Mouse (Mus musculus): ENCODE measurements around the gene 2300003K06Rik.
"Not testable (repeated sequence)": the region's sequence is repeated elsewhere in the genome, so short reads cannot be mapped to it uniquely, and the experiment has no call there.

2300003K06Rik gene

GRCm38 (mm10) chr11:99837966-99838365 lies at the start of gene 2300003K06Rik:
Gene 2300003K06Rik (minus strand): TSS chr11:99838066.
- DNase-seq (ENCODE audit: low read depth, low spot score): no peak

- DNase-seq (ENCODE audit: low read depth, low spot score): not testable (repeated sequence)
Measured at GRCm38 (mm10) chr11:99878887-99879286, 41.0 kb upstream of the 2300003K06Rik start, which contains the start of gene Gm11567. Gene Gm11567 (plus strand): TSS chr11:99879187.

GRCm38 (mm10) chr11:99873089-99873488 lies 35.2 kb upstream of the 2300003K06Rik start, which contains the start of gene Krtap9-1:
Gene Krtap9-1 (plus strand): TSS chr11:99873389.
- DNase-seq (ENCODE audit: low read depth, low spot score): not testable (repeated sequence)

GRCm38 (mm10) chr11:99864176-99864575 lies 26.3 kb upstream of the 2300003K06Rik start, which contains the start of gene Gm11559:
Gene Gm11559 (plus strand): TSS chr11:99864476.
- DNase-seq (ENCODE audit: low read depth, low spot score): not testable (repeated sequence)

- DNase-seq (ENCODE audit: low read depth, low spot score): peak; percentile 78
Measured at GRCm38 (mm10) chr11:99858761-99859160, 20.9 kb upstream of the 2300003K06Rik start.

GRCm38 (mm10) chr11:99857617-99858016 lies 19.8 kb upstream of the 2300003K06Rik start, which contains the start of gene Gm11568:
Gene Gm11568 (plus strand): TSS chr11:99857917.
- no peak for DNase-seq (ENCODE audit: low read depth, low spot score)

GRCm38 (mm10) chr11:99854121-99854520 lies 16.3 kb upstream of the 2300003K06Rik start:
- peak; percentile 12 for DNase-seq (ENCODE audit: low read depth, low spot score)

- peak; percentile 36 for DNase-seq (ENCODE audit: low read depth, low spot score)
Measured at GRCm38 (mm10) chr11:99851508-99851907, 13.6 kb upstream of the 2300003K06Rik start, which contains the start of gene Krtap4-16. Gene Krtap4-16 (minus strand): TSS chr11:99851608.

GRCm38 (mm10) chr11:99846746-99847145 lies 8.9 kb upstream of the 2300003K06Rik start:
- no peak for DNase-seq (ENCODE audit: low read depth, low spot score)

- no peak for DNase-seq (ENCODE audit: low read depth, low spot score)
Measured at GRCm38 (mm10) chr11:99842185-99842584, 4.3 kb upstream of the 2300003K06Rik start.

GRCm38 (mm10) chr11:99815566-99815965 lies 22.3 kb downstream of the 2300003K06Rik start, which contains the start of gene Gm11564:
Gene Gm11564 (minus strand): TSS chr11:99815666.
- DNase-seq (ENCODE audit: low read depth, low spot score): not testable (repeated sequence)

GRCm38 (mm10) chr11:99809792-99810191 lies 28.1 kb downstream of the 2300003K06Rik start, which contains the start of gene Krtap4-13:
Gene Krtap4-13 (minus strand): TSS chr11:99809892.
- not testable (repeated sequence) for DNase-seq (ENCODE audit: low read depth, low spot score)

GRCm38 (mm10) chr11:99804346-99804745 lies 33.5 kb downstream of the 2300003K06Rik start, which contains the start of gene Gm11554:
Gene Gm11554 (minus strand): TSS chr11:99804446.
- not testable (repeated sequence) for DNase-seq (ENCODE audit: low read depth, low spot score)

- not testable (repeated sequence) for DNase-seq (ENCODE audit: low read depth, low spot score)
Measured at GRCm38 (mm10) chr11:99798832-99799231, 39.0 kb downstream of the 2300003K06Rik start, which contains the start of gene Gm11569. Gene Gm11569 (minus strand): TSS chr11:99798932.

- DNase-seq (ENCODE audit: low read depth, low spot score): no peak
Measured at GRCm38 (mm10) chr11:99793367-99793766, 44.5 kb downstream of the 2300003K06Rik start, which contains the start of gene Gm11596. Gene Gm11596 (minus strand): TSS chr11:99793467.

Measured in 3T3-L1 (cell line).